Mouse (Mus musculus) right cerebral cortex, postnatal 25 days (tissue): Measurements from ENCODE around the gene Gng13.
"Not testable (repeated sequence)": the region's sequence is repeated elsewhere in the genome, so short reads cannot be mapped to it uniquely, and the experiment has no call there.

Experiments used
- DNase-seq: peaks from one replicate; pipeline ENCODE4 v3.0.0; 2022

The Gng13 gene

DNA sequence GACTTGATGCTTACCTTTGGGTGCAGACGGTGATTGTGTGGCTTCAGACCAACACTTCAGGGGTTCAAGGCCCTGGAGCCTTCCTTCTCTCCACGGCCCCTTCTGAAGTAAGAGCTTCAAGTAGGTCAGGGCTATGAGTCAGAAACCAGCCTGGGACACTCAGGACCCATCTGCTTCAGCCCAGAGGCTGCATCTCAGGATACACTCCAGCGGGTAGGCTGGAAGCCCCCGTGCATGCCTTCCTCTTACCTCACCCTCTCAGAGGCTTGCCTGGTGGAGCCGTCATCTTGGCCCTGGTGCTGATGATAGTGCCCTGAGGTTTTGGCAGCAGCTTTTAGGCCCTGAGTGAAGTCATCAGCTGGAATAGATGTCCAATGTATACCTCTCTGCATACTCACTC lies 18.3 kb downstream of the Gng13 start:
- no peak for DNase-seq

DNA sequence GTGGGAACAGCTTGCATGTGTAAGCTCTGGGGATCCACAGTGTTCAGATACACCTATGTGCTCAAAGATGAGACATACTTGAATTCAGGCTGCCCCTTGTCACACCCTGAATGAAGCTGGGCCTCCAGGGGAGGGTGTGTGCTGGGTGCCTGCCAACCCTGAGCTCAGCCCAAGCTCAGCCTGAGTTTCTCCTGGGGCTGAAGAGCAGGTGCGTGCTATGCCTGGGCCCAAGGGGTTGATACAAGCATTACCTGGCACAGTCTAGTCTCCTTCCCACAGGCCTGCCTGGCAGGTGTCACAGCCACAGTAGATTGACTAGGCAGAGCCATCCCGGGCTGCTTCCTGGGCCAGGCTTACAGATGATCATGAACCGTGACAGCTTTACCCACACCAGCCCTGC lies 18.8 kb downstream of the Gng13 start, which contains the start of gene Mslnl:
Gene Mslnl (plus strand): TSS at position 298 of the 400 bp plus-strand sequence.
- DNase-seq: no peak

DNA sequence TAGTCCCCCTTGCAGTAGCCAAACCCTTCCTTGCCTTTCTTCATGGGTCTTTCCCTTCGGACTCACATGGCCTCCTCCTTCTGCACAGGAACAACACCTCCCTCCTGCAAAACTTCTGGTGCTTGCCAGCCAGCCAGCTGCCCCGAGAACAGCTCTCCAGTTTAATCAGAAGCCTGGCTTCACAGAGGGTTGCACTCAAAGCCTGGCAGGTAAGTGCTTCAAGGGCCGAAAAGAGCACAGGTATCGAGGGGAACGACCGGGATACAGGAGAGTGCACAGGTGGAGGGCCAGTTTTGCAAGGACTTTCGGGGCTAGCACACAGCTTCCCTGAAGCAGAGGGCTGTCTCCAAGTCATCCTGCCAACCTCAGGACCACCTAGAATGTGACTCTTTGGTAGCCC lies 21.9 kb downstream of the Gng13 start:
- no peak for DNase-seq

DNA sequence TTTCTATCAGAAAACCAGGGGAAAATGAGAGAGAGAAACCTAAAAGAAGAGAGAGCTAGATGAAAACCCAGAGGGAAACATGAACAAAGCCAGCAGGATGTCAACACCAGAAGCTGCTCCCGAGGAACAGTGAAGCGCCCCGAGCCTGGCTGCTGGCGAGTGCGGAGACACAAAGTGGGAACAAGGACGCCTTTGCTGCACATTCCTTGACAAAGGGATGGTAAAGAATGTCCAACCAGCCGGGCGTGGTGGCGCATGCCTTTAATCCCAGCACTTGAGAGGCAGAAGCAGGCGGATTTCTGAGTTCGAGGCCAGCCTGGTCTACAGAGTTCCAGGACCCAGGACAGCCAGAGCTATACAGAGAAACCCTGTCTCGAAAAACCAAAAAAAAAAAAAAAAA lies 24.5 kb downstream of the Gng13 start:
- DNase-seq: not testable (repeated sequence)

DNA sequence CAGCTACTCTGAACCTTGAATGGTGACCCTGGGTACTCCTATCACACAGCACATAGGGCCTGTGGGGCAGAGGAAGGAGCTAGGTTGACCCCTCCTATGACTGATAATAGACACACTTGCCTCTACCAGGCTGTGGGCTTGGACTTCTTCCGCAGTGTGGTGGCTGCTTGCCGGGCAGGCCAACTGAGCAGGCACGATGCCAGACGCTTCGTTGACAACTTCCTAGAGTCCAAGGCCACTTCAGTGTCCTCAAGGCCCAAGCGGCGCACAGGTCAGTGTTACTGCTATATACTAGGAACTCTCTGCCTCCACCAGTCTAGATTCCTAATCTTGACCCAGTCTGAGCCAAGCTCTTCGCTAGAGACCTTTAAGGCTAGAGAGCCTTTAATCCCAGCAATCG lies 26.9 kb downstream of the Gng13 start:
- DNase-seq: no peak

DNA sequence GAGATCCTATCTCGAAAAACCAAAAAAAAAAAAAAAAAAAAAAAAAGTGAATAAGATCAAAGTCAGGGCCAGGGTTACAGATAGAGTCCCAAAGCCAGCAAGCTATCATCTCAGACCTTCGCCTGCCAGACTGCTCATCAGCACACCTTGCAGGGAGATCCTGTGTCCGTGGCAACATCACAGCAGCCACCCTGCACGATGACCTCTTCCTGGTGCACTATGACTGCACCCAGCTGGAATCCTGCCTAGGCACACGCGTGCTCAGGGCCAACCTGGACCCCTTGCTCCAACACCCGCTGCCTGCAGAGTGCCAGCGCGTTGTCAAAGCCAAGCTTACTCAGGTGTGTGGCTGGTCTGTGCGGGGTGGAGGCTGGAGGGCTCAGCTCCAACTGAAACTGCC lies 27.3 kb downstream of the Gng13 start:
- DNase-seq: no peak

DNA sequence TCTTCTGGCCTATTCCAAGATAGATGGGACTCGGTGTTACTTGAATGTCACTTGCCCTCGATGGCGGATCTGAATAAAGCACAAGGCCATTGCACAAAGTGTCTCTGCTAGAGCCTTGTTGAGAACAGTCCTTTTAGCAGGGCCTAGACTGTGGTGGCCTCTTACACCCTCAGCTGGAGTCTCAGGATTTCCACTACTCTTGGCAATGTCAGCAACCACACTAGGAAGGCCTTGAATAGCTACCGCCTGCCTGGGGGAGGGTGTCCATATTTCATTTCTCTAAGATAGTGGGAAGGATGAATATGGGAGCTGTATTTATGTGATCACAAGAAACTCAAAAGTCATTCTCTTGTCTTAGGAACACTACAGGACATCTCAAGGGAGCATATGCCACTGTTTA lies 31.3 kb downstream of the Gng13 start:
- no peak for DNase-seq

DNA sequence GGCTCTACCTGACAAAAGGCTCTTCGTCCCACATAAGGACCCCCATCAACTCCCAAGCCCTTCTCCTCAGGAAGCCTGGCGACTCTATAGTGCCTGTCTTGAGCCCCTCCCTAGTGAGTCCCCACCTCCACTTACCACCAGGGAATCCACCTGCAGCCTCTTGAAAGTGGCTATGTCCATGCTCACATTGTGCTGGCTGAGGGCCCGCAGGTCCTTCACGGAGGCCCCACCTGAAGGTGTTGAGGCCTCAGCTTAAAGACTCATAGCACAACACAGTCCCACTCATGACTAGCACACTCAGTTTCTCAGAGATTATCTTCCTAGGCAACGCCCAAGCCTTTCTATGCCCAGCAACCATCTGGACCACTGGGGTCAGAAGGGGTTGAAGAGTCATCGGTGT lies 32.3 kb downstream of the Gng13 start:
- no peak for DNase-seq

DNA sequence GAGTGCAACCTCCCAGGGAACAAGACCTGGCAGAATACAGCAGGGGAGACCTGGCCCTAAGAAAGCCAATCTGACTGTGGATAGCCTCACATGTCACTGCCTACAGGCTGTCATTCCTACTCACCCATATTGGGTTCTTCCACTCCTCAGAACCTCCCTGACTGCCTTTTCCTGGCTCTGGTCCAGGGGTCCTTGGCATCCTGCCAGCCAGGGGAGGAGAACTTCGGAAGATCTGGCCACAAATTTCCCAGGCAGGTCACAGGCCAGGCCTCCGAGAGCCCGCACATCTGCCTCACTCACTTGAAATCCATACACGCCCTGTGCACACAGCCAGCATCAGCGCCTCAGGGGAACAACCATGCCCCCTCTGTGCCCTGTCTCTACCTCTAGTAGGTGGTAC lies 34.5 kb downstream of the Gng13 start:
- no peak for DNase-seq

DNA sequence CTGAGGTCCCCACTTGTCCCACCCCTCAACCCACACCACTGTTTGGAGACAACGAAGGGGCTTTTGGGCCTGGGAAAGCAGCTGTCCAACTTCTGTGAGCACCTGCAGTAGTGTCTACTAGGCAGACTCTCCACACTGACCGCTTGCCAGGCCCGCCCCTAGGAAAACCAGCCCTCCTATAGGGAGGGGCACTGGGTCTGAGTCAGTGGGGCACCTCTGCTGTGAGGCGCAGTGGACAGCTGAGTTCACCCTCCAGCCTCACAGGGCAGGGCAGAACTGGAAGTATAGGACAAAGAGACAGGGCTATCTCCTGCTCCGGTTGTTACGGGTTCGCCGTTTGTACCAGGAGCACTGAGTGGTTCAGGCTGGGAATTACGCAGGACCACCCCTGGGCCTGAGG lies 37.3 kb downstream of the Gng13 start, which contains the start of gene Msln:
Gene Msln (minus strand): TSS at position 138 of the 400 bp plus-strand sequence.
- DNase-seq: no peak

DNA sequence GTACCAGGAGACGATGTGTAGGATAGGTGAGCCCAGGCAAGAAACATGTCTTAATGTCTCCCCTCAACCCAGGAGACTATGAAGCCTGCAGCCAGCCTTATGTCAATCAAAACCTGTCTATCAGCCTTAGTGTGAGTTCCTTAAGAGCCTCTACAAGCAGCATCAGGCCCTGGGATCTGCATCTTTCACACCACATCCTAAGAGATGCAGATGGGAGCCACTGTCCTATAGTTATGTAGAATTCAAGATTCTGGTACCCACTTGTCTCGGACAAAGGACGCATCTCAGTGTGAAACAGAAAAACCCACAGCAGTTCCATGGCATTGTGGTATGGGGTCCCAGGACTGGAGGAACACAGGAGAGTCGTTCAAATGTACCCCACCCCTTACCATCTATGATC lies 38.1 kb downstream of the Gng13 start:
- no peak for DNase-seq

DNA sequence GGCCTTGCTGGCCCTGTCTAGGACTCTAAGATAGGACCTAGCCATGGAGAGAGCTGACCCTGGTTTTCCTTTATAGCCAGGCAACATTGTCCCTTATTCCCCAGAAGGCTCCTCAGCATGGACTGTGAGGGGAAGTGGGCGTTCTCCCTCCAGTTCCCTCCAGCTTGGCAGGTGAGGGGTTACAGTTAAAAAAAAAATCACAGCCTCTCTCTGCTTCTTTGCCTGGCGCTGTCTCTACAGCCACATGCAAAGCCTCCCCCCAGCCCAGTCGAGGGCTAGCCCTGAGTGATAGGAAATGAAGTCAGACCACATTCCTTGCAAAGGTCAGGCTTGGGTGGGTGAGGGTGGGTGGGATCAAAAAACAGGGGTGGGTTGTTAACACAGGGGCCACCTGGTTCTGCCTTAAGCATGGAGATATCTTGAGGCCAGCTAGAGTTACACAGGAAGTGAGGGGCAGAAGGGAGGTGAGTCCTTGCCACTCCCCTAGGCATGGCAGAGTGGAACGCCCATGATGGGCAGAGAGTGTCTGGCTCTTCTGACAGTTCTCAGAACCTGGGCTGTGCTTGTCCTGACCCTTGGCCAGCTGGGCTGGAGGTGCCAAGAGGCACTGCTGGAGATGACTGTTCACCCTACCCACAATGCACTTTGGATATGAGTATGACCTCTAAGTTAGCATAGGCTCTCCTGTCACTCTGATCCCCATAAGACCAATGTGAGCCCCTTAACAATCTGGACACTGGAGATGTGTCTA lies 38.8 kb downstream of the Gng13 start:
- no peak for DNase-seq

DNA sequence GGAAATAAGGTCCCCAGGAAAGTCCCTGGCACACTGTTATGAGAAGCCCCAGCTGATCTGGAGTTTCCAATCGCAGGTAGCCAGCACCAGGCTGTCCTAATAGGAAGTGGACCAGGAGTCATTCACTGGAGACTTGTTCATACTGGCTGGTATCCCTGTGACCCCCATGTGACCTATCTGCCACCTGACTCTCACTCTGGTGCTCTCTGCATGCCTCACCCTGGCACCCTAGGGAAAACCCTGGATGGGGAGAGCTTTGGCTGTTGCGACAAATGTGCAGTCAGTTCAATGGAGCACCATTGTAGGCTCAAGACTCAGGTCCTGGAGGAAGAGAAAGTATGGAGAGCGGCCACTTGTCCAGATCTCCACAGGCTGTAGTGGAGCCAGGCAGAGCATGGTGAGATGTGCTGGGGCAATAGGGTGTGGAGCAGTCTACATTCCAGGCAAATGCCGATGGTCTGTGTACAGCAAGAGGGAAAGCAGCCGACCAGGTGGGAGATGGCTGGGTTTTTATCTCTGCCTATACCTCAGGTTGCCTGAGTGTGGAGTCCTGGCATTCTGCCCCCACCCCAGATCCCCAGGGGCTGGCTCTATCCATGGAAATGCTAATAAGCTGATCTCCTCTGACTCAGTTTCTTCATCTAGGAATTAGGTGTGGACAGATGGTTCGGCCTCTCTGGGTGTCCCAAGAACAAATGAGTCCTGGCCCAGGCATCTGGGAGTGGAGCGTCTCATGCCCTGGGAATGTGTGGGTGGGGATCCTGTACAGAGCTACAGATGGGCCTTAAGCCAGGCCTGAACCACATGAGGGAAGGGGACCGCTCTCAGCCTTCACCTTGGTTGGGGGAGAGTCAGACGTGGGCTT lies 39.6 kb downstream of the Gng13 start:
- no peak for DNase-seq

DNA sequence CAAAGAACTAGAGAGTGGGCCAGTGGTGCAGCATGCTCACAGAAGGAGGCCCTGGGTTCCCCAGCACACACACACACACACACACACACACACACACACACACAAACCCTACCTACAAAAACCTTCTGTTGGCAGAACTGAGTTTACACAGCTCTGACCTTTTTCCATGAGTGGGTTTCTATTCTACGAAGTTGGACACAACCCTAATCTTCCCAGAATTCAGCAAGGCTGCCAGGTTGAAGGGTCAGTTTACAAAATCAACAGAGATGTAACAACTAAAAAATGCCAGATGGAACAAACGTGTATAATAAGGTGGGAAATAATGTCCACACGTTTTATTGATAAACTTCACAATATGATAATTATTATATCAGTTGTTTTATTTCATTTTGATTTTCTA lies 40.7 kb downstream of the Gng13 start:
- no peak for DNase-seq

DNA sequence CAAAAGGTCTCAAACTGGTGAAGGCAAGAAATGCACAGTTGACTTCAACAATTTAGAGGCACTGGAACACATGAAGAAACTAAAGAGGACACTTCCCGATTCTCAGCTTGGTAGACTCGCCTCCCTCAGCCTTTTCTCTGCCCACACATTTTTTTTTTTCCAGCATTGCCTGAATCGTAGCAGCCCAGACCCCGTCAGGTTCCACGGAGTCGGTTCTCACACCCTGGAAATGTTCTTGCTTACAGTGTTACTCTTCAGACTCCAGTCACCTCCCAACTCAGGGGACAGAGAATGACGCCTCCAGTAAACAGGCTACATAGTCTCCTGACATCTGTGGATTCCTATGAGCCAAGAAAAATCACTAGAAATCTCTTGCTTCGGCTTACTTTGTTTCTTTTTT lies 43.2 kb downstream of the Gng13 start:
- no peak for DNase-seq

DNA sequence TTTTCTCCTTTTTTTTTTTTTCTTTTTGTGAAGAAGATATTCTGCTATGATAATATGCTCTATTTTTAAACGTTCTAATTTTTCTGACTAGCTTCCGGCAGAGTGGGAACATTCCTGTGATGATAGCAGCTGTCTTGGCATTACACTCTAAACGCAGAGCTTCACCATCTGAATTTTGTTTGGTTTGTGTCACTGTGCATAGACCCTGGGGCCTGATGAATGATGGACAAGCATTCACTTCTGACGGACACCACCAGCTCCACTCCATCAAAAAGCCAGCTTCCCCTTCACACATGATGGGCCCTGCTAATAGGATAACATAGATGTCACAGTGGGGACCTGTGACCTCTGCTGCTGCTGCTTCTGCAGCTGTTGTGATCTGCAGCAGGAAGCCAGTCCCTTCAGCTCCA lies 44.6 kb downstream of the Gng13 start:
- DNase-seq: no peak

DNA sequence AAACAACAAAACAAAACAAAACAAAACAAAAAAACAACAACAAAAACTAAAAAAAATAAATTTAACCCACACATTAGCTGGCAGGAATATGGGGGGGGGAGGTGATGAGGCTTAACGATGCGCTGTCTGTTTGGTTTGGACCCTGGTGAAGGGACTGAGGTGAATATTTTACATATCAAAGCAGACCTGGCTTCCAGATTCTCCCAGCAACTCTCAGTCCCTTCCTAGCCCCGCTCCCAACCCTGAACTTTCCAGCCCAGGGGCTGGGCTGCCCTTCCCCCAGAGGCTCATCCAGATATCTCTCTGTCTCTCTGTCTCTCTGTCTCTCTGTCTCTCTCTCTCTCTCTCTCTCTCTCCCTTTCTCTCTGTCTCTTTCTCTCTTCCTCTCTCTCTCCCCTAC lies 45.6 kb downstream of the Gng13 start:
- DNase-seq: no peak

DNA sequence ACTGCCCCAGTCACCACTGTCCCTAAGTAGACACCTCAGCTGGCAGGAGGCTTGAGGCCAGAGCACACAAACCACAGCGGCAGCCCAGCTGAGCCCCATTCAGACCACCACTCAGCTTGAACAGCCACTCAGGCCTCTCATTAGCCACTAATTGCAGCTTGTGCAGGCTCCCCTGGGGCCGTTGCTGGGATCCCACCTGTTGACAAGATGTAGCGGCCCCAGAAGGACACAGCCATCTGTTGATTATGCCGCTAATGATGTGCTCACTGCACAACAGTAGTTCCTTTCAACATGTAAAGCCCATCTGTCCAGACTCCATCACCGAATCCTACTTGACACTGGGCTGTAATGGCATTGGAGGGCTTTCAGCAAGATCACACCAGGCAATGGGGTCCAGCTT lies 48.9 kb downstream of the Gng13 start:
- no peak for DNase-seq
